Mouse (Mus musculus) MEL (cell line): ENCODE measurements at regions not wholly inside any gene's neighbourhood (a gene's known extent, or its start where the extent isn't known, plus 50 kb on each side); places are given as distances from the start of the nearest gene placed in this dataset.

Experiments used
- CTCF ChIP-seq, 3 experiments: IDR thresholded peaks in 2 of 3; conservative IDR thresholded peaks in 1 of 3; 2 replicates each; pipeline ENCODE4 v1.5.1; 2011 to 2012; ENCODE audit warnings: low read length in 3 of 3, low read depth in 2 of 3, mild to moderate bottlenecking in 2 of 3, improper control_type of control experiment in 1 of 3, inconsistent platforms in 1 of 3, mixed read lengths in 1 of 3, moderate library complexity in 1 of 3; ENCODE audit not compliant: control insufficient read depth in 1 of 3, insufficient read depth in 1 of 3, poor library complexity in 1 of 3, severe bottlenecking in 1 of 3
- GATA1 ChIP-seq: IDR thresholded peaks from 2 replicates; pipeline ENCODE4 v1.6.1; 2011; ENCODE audit warnings: low read depth, low read length, improper control_type of control experiment
- POLR2A ChIP-seq, 2 experiments: IDR thresholded peaks; 2 replicates each; pipeline ENCODE4 v1.6.1; 2011 to 2012; ENCODE audit warnings: low read length in 2 of 2, mild to moderate bottlenecking in 2 of 2, control low read depth in 1 of 2, improper control_type of control experiment in 1 of 2, low read depth in 1 of 2, moderate library complexity in 1 of 2; ENCODE audit not compliant: control insufficient read depth in 1 of 2, insufficient read depth in 1 of 2, poor library complexity in 1 of 2
- POLR2AphosphoS2 ChIP-seq: IDR thresholded peaks from 2 replicates; pipeline ENCODE4 v1.6.1; 2011; ENCODE audit warnings: low read length, improper control_type of control experiment
- SMC3 ChIP-seq: IDR thresholded peaks from 2 replicates; pipeline ENCODE4 v1.6.1; 2011; ENCODE audit warnings: low read depth, low read length, improper control_type of control experiment
- USF2 ChIP-seq, 2 experiments: IDR thresholded peaks; 2 replicates each; pipeline ENCODE4 v1.6.1; 2011 to 2012; ENCODE audit warnings: improper control_type of control experiment in 2 of 2, low read length in 2 of 2, borderline replicate concordance in 1 of 2, inconsistent platforms in 1 of 2, low read depth in 1 of 2, mild to moderate bottlenecking in 1 of 2; ENCODE audit not compliant: insufficient read depth in 1 of 2

DNA sequence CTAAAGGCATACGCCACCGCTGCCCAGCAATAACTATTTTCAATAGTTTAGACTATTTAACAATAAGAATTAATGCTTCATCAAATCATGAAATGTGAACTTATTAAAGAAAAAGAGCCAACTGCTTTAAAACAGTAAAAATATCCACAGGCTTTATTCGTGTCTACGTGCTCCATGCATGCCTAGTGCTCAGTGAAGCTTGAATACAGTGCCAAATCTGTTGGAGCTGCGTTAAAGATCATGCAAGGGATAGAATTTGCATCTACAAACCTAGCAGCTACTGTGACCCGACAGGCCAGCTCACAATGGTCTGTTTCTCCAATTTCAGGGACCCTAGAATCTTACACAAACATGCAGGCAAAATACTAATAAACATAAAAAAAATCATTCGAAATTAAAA is 1147.3 kb upstream of the Flrt2 start:
- TF ChIP-seq POLR2A (IDR thresholded peaks at IDR 0.05; ENCODE audit: control insufficient read depth in 1 of 2, insufficient read depth in 1 of 2, low read depth in 1 of 2, low read length in 2 of 2, poor library complexity in 1 of 2) (no peak), CTCF (IDR thresholded peaks at IDR 0.05 in 2 of 3, conservative IDR thresholded peaks at IDR 0.05 in 1 of 3; ENCODE audit: control insufficient read depth in 1 of 3, insufficient read depth in 1 of 3, low read depth in 2 of 3, low read length in 3 of 3, poor library complexity in 1 of 3, severe bottlenecking in 1 of 3) (no peak), USF2 (IDR thresholded peaks at IDR 0.05; ENCODE audit: borderline replicate concordance in 1 of 2, insufficient read depth in 1 of 2, low read depth in 1 of 2, low read length in 2 of 2) (no peak), POLR2AphosphoS2 (no peak), SMC3 (no peak), GATA1 (no peak)
